Mouse (Mus musculus): Measurements from ENCODE around the gene 9430015G10Rik. TPM values are rescaled to one million over a fixed set of nuclear protein-coding genes. Genes with fewer than 3 reads are reported as not detected.

The 9430015G10Rik gene
- polyA plus RNA-seq (2014; fragmentation: Nextera tagmentation; extraction: Ambion mirVana), result 47.4 and 48.7 TPM in 2 replicates

- H3K4me3 ChIP-seq (ENCODE audit: low read depth, low read length), result peak within 1 kb of the TSS; percentile 87
- no peaks in the 10 kb centered on the region for H3K4me1 ChIP-seq (ENCODE audit: control insufficient read depth, insufficient read depth, low read length)
- peak within 1 kb of the TSS; percentile 89 for H3K27ac ChIP-seq (replicated peaks; ENCODE audit: low read depth, low read length)
- WGBS, result under 1% methylated on average over 60 of the region's 60 CpGs
- peak within 1 kb of the TSS; percentile 94 for H3K9ac ChIP-seq (replicated peaks; ENCODE audit: low read length)
- H3K9me3 ChIP-seq (replicated peaks; ENCODE audit: control insufficient read depth, low read length), result no peaks in the 10 kb centered on the region
- peak within 1 kb of the TSS; percentile 48 for H3K4me2 ChIP-seq (ENCODE audit: low read depth, low read length)
- H3K36me3 ChIP-seq (replicated peaks; ENCODE audit: control insufficient read depth, insufficient read depth, low read depth, low read length), result no peaks in the 10 kb centered on the region
- ATAC-seq (replicated peaks; ENCODE audit: insufficient number of reproducible peaks, low FRiP score, low TSS enrichment, low read depth) (peak; percentile 99), DNase-seq (ENCODE audit: low spot score) (peak; percentile 99)
- H3K27me3 ChIP-seq (ENCODE audit: control insufficient read depth, insufficient read depth, low read length), result no peaks in the 10 kb centered on the region
Observed at GRCm38 (mm10) chr4:156109570-156110331, at the start of gene 9430015G10Rik. TSS of gene 9430015G10Rik (plus strand) at chr4:156109982.

- H3K4me2 ChIP-seq (ENCODE audit: low read depth, low read length), result no peak overlapping the region
- no peaks in the 10 kb centered on the region for H3K4me1 ChIP-seq (ENCODE audit: control insufficient read depth, insufficient read depth, low read length)
- no peak overlapping the region for H3K9ac ChIP-seq (replicated peaks; ENCODE audit: low read length)
- H3K4me3 ChIP-seq (ENCODE audit: low read depth, low read length), result no peak overlapping the region
- DNase-seq (ENCODE audit: low spot score) (no peak), ATAC-seq (replicated peaks; ENCODE audit: insufficient number of reproducible peaks, low FRiP score, low TSS enrichment, low read depth) (no peak)
- no peaks in the 10 kb centered on the region for H3K9me3 ChIP-seq (replicated peaks; ENCODE audit: control insufficient read depth, low read length)
- WGBS, result 8% methylated on average over 4 of the region's 4 CpGs
- H3K36me3 ChIP-seq (replicated peaks; ENCODE audit: control insufficient read depth, insufficient read depth, low read depth, low read length), result no peaks in the 10 kb centered on the region
- no peaks in the 10 kb centered on the region for H3K27me3 ChIP-seq (ENCODE audit: control insufficient read depth, insufficient read depth, low read length)
- H3K27ac ChIP-seq (replicated peaks; ENCODE audit: low read depth, low read length), result no peak overlapping the region
Observed at GRCm38 (mm10) chr4:156063861-156064509, 45.8 kb upstream of the 9430015G10Rik start.

GRCm38 (mm10) chr4:156064510-156064897 is 45.3 kb upstream of the 9430015G10Rik start:
- no peaks in the 10 kb centered on the region for H3K27me3 ChIP-seq (ENCODE audit: control insufficient read depth, insufficient read depth, low read length)
- H3K9ac ChIP-seq (replicated peaks; ENCODE audit: low read length), result no peak overlapping the region
- WGBS, result 84% methylated on average over 9 of the region's 9 CpGs
- H3K4me1 ChIP-seq (ENCODE audit: control insufficient read depth, insufficient read depth, low read length), result no peaks in the 10 kb centered on the region
- no peak overlapping the region for H3K27ac ChIP-seq (replicated peaks; ENCODE audit: low read depth, low read length)
- H3K9me3 ChIP-seq (replicated peaks; ENCODE audit: control insufficient read depth, low read length), result no peaks in the 10 kb centered on the region
- no peak for ATAC-seq (replicated peaks; ENCODE audit: insufficient number of reproducible peaks, low FRiP score, low TSS enrichment, low read depth)
- no peak overlapping the region for H3K4me3 ChIP-seq (ENCODE audit: low read depth, low read length)
- no peaks in the 10 kb centered on the region for H3K36me3 ChIP-seq (replicated peaks; ENCODE audit: control insufficient read depth, insufficient read depth, low read depth, low read length)
- no peak overlapping the region for H3K4me2 ChIP-seq (ENCODE audit: low read depth, low read length)
- no peak for DNase-seq (ENCODE audit: low spot score)

- no peak overlapping the region for H3K9ac ChIP-seq (replicated peaks; ENCODE audit: low read length)
- H3K4me2 ChIP-seq (ENCODE audit: low read depth, low read length), result no peak overlapping the region
- no peak for ATAC-seq (replicated peaks; ENCODE audit: insufficient number of reproducible peaks, low FRiP score, low TSS enrichment, low read depth)
- H3K36me3 ChIP-seq (replicated peaks; ENCODE audit: control insufficient read depth, insufficient read depth, low read depth, low read length), result no peaks in the 10 kb centered on the region
- 82% methylated on average over 10 of the region's 10 CpGs for WGBS
- H3K4me1 ChIP-seq (ENCODE audit: control insufficient read depth, insufficient read depth, low read length), result no peaks in the 10 kb centered on the region; the same call in 1 of the 2 replicates
- H3K27me3 ChIP-seq (ENCODE audit: control insufficient read depth, insufficient read depth, low read length), result no peaks in the 10 kb centered on the region
- DNase-seq (ENCODE audit: low spot score), result no peak
- H3K4me3 ChIP-seq (ENCODE audit: low read depth, low read length), result no peak overlapping the region
- no peak overlapping the region for H3K27ac ChIP-seq (replicated peaks; ENCODE audit: low read depth, low read length)
- H3K9me3 ChIP-seq (replicated peaks; ENCODE audit: control insufficient read depth, low read length), result no peaks in the 10 kb centered on the region
Observed at GRCm38 (mm10) chr4:156065156-156065894, 44.5 kb upstream of the 9430015G10Rik start.

- Histone ChIP-seq H3K27ac (replicated peaks; ENCODE audit: low read depth, low read length) (no peak overlapping the region), H3K4me1 (ENCODE audit: control insufficient read depth, insufficient read depth, low read length) (no peaks in the 10 kb centered on the region; the same call in 1 of the 2 replicates), H3K36me3 (replicated peaks; ENCODE audit: control insufficient read depth, insufficient read depth, low read depth, low read length) (no peaks in the 10 kb centered on the region), H3K4me2 (ENCODE audit: low read depth, low read length) (no peak overlapping the region), H3K9ac (replicated peaks; ENCODE audit: low read length) (no peak overlapping the region), H3K27me3 (ENCODE audit: control insufficient read depth, insufficient read depth, low read length) (no peaks in the 10 kb centered on the region), H3K9me3 (replicated peaks; ENCODE audit: control insufficient read depth, low read length) (no peaks in the 10 kb centered on the region), H3K4me3 (ENCODE audit: low read depth, low read length) (no peak overlapping the region)
- 66% methylated on average over 5 of the region's 5 CpGs for WGBS
- no peak for DNase-seq (ENCODE audit: low spot score)
- no peak for ATAC-seq (replicated peaks; ENCODE audit: insufficient number of reproducible peaks, low FRiP score, low TSS enrichment, low read depth)
Observed at GRCm38 (mm10) chr4:156067256-156067949, 42.4 kb upstream of the 9430015G10Rik start.

GRCm38 (mm10) chr4:156069701-156070100 is 40.1 kb upstream of the 9430015G10Rik start:
- H3K4me2 ChIP-seq (ENCODE audit: low read depth, low read length), result no peak overlapping the region
- H3K4me1 ChIP-seq (ENCODE audit: control insufficient read depth, insufficient read depth, low read length), result no peaks in the 10 kb centered on the region; the same call in 1 of the 2 replicates
- no peak for DNase-seq (ENCODE audit: low spot score)
- H3K27ac ChIP-seq (replicated peaks; ENCODE audit: low read depth, low read length), result no peak overlapping the region
- no peaks in the 10 kb centered on the region for H3K36me3 ChIP-seq (replicated peaks; ENCODE audit: control insufficient read depth, insufficient read depth, low read depth, low read length)
- WGBS, result 66% methylated on average over 8 of the region's 8 CpGs
- no peaks in the 10 kb centered on the region for H3K27me3 ChIP-seq (ENCODE audit: control insufficient read depth, insufficient read depth, low read length)
- H3K9ac ChIP-seq (replicated peaks; ENCODE audit: low read length), result no peak overlapping the region
- no peak for ATAC-seq (replicated peaks; ENCODE audit: insufficient number of reproducible peaks, low FRiP score, low TSS enrichment, low read depth)
- H3K4me3 ChIP-seq (ENCODE audit: low read depth, low read length), result no peak overlapping the region
- H3K9me3 ChIP-seq (replicated peaks; ENCODE audit: control insufficient read depth, low read length), result no peaks in the 10 kb centered on the region

- ATAC-seq (replicated peaks; ENCODE audit: insufficient number of reproducible peaks, low FRiP score, low TSS enrichment, low read depth) (peak; percentile 24), DNase-seq (ENCODE audit: low spot score) (no peak)
- Histone ChIP-seq H3K9me3 (replicated peaks; ENCODE audit: control insufficient read depth, low read length) (no peaks in the 10 kb centered on the region), H3K4me3 (ENCODE audit: low read depth, low read length) (no peak overlapping the region), H3K27ac (replicated peaks; ENCODE audit: low read depth, low read length) (no peak overlapping the region), H3K9ac (replicated peaks; ENCODE audit: low read length) (no peak overlapping the region; the same call in 1 of the 2 replicates), H3K4me2 (ENCODE audit: low read depth, low read length) (no peak overlapping the region), H3K27me3 (ENCODE audit: control insufficient read depth, insufficient read depth, low read length) (no peaks in the 10 kb centered on the region), H3K36me3 (replicated peaks; ENCODE audit: control insufficient read depth, insufficient read depth, low read depth, low read length) (no peaks in the 10 kb centered on the region), H3K4me1 (ENCODE audit: control insufficient read depth, insufficient read depth, low read length) (no peaks in the 10 kb centered on the region; the same call in 1 of the 2 replicates)
- whole genome bisulfite sequencing, result 35% methylated on average over 6 of the region's 6 CpGs
Observed at GRCm38 (mm10) chr4:156070276-156070675, 39.5 kb upstream of the 9430015G10Rik start.
